Mouse (Mus musculus) midbrain, embryonic 15.5 days (tissue): ENCODE data around the gene Cd47. TPM values are rescaled to one million over a fixed set of nuclear protein-coding genes. Genes with fewer than 3 reads are reported as not detected.

ENCODE experiments used
- ATAC-seq: fragments of 200-750 bp; cut with Nextera tagmentation; replicated peaks from 2 replicates; pipeline ENCODE4 v1.8.0; 2017; ENCODE audit warnings: moderate TSS enrichment
- H3K27ac ChIP-seq: fragments of 300-500 bp; sonication (generic); 2 replicates; pipeline ENCODE4 v1.5.1; 2015; ENCODE audit warnings: mild to moderate bottlenecking, inconsistent platforms
- H3K27me3 ChIP-seq: fragments of 300-500 bp; sonication (generic); replicated peaks from 2 replicates; pipeline ENCODE4 v1.6.1; 2015; ENCODE audit warnings: inconsistent platforms
- H3K36me3 ChIP-seq: fragments of 300-500 bp; sonication (generic); replicated peaks from 2 replicates; pipeline ENCODE4 v1.6.1; 2015; ENCODE audit warnings: inconsistent platforms
- H3K4me1 ChIP-seq: fragments of 300-500 bp; sonication (generic); 2 replicates; pipeline ENCODE4 v1.6.1; 2015; ENCODE audit warnings: inconsistent platforms
- H3K4me2 ChIP-seq: fragments of 300-500 bp; sonication (generic); 2 replicates; pipeline ENCODE4 v1.6.1; 2015; ENCODE audit warnings: inconsistent platforms, mild to moderate bottlenecking, moderate library complexity
- H3K4me3 ChIP-seq: fragments of 300-500 bp; sonication (generic); 2 replicates; pipeline ENCODE4 v1.5.1; 2015; ENCODE audit warnings: mild to moderate bottlenecking, inconsistent platforms
- H3K9ac ChIP-seq: fragments of 300-500 bp; sonication (generic); 2 replicates; pipeline ENCODE4 v1.6.1; 2015; ENCODE audit warnings: mild to moderate bottlenecking, inconsistent platforms
- H3K9me3 ChIP-seq: fragments of 300-500 bp; sonication (generic); 2 replicates; pipeline ENCODE4 v1.6.1; 2016; ENCODE audit warnings: inconsistent platforms
- WGBS: fragments of 180-500 bp; shearing (Covaris S2); methylation state at CpG from one replicate; pipeline ENCODE4 v1.1.7; 2015; ENCODE audit warnings: mixed read lengths; 5-methylcytosine and 5-hydroxymethylcytosine counted together
- polyA plus RNA-seq: library from polyadenylated mRNA; unstranded; fragments of >200 nt; fragmentation: Nextera tagmentation; extraction: Ambion mirVana; gene quantifications from 2 replicates; pipeline ENCODE4 v1.2.1, GENCODE M21; 2015

Gene Cd47
- polyA plus RNA-seq, 1 experiment from 2014 or later: 134 TPM

DNA sequence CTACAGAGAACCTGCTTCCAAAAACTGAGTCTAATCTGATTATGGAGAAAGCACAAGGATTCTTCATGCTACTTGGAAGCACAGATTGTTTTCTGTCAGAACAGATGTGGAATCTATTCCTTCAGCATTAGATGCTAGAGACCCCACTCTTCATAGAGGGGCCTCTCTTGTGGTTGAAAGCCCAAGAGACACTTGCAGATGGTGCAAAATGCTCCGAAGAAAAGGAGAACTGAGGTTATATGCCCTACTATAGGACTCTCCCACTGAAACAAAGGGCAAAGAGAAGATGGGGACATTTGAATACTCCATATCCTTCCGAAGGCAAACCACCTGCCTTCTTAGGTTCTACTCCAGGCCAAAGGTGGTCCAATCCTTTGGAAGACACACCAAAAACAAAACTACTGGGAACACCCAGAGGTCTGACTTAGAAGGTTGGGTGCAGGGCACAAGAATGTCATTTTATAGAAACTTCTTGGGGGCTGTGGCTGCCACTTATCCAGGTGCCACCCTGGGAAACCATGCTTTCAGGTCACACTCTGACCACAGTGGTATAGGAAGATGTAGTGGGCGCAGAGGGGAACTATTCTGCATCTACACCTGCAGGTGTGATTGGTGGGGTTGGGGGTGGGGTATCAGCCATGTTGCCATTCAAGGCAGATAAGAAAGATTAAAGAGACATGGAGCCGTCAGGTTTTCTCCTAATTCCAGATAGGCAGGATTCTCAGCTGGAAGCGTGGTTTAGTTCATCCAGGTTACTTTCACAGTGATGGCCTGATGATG, 47.1 kb downstream of the Cd47 start:
- Histone ChIP-seq H3K9ac (no peak overlapping the region), H3K4me1 (no peaks in the 10 kb centered on the region), H3K27ac (no peak overlapping the region), H3K36me3 (no peaks in the 10 kb centered on the region), H3K4me2 (no peak overlapping the region), H3K9me3 (no peaks in the 10 kb centered on the region), H3K4me3 (no peak overlapping the region), H3K27me3 (no peaks in the 10 kb centered on the region)
- WGBS: 87% methylated on average over 5 of the region's 5 CpGs
- no peak for ATAC-seq

DNA sequence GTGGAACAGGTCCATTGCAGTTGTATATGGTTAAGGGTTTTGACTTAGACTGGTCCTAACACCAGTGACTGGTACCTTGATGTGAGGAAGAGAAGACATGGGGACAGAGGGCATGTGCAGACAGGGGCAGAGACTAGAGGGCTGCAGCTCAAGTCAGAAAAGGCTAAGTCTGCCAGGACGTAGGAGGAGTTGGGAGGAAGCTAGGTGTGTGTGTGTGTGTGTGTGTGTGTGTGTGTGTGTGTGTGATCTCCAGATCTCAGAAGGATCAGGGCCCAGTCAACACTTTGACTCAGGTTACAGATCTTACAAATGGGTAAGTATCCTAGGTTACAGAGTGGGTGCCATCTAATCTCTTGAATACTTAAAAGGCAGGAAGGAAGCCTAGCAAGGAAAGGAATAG, 48.3 kb downstream of the Cd47 start:
- Histone ChIP-seq H3K36me3 (no peaks in the 10 kb centered on the region), H3K4me1 (no peaks in the 10 kb centered on the region), H3K4me3 (no peak overlapping the region), H3K9ac (no peak overlapping the region), H3K27me3 (no peaks in the 10 kb centered on the region), H3K27ac (no peak overlapping the region), H3K9me3 (no peaks in the 10 kb centered on the region), H3K4me2 (no peak overlapping the region)
- ATAC-seq: no peak
- 71% methylated on average over 1 of the region's 1 CpGs for WGBS

DNA sequence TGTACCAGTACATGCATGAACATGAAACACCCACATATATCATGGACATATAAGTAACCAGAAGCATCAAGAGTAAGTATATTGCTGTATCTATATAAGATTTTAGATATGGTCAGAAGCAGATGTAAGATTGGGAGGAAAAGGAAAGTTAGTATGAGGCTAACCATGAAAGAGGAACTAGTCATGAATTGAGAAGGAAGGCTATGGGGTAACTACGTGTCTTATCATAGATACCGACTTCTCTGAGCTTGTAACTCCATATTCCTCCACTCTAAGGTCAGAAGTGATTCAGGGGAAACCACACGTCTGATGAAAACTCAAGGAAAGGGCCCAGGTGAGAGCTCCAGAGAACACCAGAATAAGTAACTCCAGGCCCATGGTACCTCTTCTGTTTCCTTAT, 52.6 kb downstream of the Cd47 start:
- 91% methylated on average over 3 of the region's 3 CpGs for WGBS
- no peaks in the 10 kb centered on the region for H3K36me3 ChIP-seq
- no peak overlapping the region for H3K4me3 ChIP-seq
- H3K4me1 ChIP-seq: peaks cover 8% of the 10 kb centered on the region; the same call in 1 of the 2 replicates
- H3K27me3 ChIP-seq: no peaks in the 10 kb centered on the region
- H3K4me2 ChIP-seq: no peak overlapping the region
- no peak overlapping the region for H3K27ac ChIP-seq
- H3K9me3 ChIP-seq: no peaks in the 10 kb centered on the region
- no peak overlapping the region for H3K9ac ChIP-seq
- no peak for ATAC-seq

DNA sequence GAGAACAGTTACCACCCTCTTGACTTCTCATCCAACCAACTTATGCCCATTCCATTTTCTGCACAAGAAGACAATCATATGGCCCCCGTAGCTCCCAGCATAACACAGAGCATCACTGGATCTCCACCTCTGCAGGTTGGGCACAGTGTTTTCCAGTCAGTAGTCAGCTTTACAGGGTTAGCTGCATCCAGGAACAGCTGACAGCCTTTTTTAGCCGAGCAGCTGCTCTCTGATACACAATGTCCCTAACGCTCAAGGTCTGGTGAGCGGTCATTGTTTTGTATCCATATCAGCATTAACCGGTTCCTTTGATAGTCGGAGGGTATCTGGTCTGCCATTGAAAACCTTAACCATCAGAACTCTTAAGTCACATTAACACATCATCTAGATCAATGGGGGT, 53.3 kb downstream of the Cd47 start:
- Histone ChIP-seq H3K4me3 (no peak overlapping the region), H3K27me3 (no peaks in the 10 kb centered on the region), H3K9ac (no peak overlapping the region), H3K36me3 (no peaks in the 10 kb centered on the region), H3K4me2 (no peak overlapping the region), H3K4me1 (peaks cover 8% of the 10 kb centered on the region; the same call in 1 of the 2 replicates), H3K27ac (no peak overlapping the region), H3K9me3 (no peaks in the 10 kb centered on the region)
- ATAC-seq: no peak
- WGBS: 77% methylated on average over 6 of the region's 6 CpGs

DNA sequence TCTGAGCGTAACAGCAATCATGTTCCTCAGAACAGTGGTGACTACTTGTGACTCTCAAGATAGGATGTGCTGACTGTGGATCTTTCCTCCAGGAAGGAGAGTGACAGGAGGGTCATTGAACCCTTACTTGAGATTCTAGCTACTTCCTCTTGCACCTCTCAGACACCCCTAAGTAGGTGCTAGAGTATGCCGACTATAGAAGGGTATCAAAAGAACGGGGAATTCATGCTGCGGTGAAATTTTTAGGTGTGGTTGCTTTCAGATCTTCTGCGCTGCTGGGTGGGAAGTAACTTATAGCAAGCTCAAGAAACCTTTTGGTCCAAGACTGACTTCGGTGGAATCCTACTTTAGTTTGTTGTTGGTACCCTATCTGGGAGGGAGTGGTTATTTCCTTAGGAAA, 53.9 kb downstream of the Cd47 start:
- Histone ChIP-seq H3K36me3 (no peaks in the 10 kb centered on the region), H3K27me3 (no peaks in the 10 kb centered on the region), H3K9me3 (no peaks in the 10 kb centered on the region), H3K4me3 (no peak overlapping the region), H3K9ac (no peak overlapping the region), H3K4me2 (peak overlapping the region; percentile 57; the same call in 1 of the 2 replicates), H3K4me1 (peaks cover 8% of the 10 kb centered on the region; the same call in 1 of the 2 replicates), H3K27ac (no peak overlapping the region)
- 94% methylated on average over 6 of the region's 6 CpGs for WGBS
- no peak for ATAC-seq

DNA sequence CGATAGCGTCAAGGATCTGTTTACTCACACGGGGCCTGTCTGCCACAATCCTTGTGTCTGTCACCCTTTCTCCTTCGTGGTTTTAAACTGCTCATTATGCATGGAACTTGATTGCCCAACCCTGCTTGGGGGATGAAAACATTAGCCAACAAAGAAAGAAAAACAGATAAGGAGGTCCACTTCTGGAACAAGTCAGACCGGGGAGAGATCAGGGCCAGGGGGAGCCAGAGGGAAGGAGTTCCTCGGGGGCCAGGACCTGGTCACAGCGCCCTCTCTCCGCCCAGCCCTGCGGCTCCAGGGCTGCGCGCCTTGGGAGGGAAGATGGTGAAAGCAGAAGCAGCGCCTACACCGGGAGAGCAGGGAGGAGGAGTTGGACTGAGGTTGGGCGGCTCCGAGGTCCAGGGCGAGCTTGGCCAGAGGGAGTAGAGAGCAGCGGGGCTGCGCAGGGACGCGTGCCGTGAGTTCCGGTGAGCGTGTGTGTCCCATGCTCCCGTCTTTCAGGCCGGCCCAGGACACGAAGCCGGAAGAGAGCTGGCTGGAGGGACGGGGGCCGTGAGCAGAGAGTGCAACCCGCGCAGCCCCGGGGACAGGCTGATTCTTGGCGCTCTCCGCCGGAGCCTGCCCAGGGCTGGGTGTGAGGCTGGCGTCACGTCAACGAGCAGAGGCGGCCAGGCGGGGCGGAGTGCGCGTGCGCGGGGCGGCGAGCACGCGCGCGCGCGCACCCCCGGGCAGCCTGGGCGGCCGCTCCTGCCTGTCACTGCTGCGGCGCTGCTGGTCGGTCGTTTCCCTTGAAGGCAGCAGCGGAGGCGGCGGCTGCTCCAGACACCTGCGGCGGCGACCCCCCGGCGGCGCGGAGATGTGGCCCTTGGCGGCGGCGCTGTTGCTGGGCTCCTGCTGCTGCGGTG, 54.9 kb downstream of the Cd47 start:
- H3K9ac ChIP-seq: peak overlapping the region; percentile 94
- no peaks in the 10 kb centered on the region for H3K9me3 ChIP-seq
- under 1% methylated on average over 64 of the region's 74 CpGs for WGBS
- H3K27me3 ChIP-seq: no peaks in the 10 kb centered on the region
- ATAC-seq: peak; percentile 96
- H3K36me3 ChIP-seq: no peaks in the 10 kb centered on the region
- H3K27ac ChIP-seq: peak overlapping the region; percentile 98
- peaks cover 8% of the 10 kb centered on the region; the same call in 1 of the 2 replicates for H3K4me1 ChIP-seq
- peak overlapping the region; percentile 95 for H3K4me3 ChIP-seq
- peak overlapping the region; percentile 57 for H3K4me2 ChIP-seq

DNA sequence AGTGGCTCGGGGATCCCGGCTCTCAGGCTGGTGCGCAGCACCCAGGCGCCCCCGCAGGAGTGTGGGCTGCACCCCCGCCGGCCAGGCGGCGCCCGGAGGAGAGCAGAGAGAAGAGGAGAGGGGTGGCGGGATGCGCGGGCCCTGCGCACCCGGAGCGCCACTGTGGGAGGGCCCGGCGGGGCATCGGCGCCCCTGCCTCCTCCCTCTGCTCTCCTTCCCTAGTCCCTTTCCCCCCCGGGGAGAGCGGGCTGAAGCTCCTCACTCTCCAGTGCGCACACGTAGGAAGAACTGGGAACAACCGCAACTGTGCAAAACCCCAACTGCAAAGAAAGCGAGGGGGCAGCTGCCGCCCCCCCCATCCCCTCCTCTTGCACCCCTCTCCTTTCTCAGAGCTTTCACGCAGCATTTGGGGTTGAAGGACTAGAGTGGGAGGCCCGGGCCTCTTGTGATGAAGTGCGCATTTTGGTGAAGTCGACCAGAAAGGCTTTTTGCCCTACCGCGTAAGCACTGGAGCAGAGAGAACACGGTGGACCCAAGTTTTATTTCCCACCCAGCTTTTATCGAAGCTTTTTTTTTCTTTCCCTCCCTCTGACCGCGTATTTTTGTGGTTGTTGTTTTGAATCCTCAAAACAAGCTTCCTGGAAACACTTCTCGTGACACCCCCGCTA, 55.6 kb downstream of the Cd47 start:
- no peaks in the 10 kb centered on the region for H3K9me3 ChIP-seq
- H3K27ac ChIP-seq: peak overlapping the region; percentile 98
- no peaks in the 10 kb centered on the region for H3K36me3 ChIP-seq
- WGBS: under 1% methylated on average over 38 of the region's 39 CpGs
- ATAC-seq: peak; percentile 87
- H3K4me2 ChIP-seq: peak overlapping the region; percentile 57
- H3K4me3 ChIP-seq: peak overlapping the region; percentile 95
- peaks cover 8% of the 10 kb centered on the region; the same call in 1 of the 2 replicates for H3K4me1 ChIP-seq
- H3K27me3 ChIP-seq: no peaks in the 10 kb centered on the region
- peak overlapping the region; percentile 94 for H3K9ac ChIP-seq

DNA sequence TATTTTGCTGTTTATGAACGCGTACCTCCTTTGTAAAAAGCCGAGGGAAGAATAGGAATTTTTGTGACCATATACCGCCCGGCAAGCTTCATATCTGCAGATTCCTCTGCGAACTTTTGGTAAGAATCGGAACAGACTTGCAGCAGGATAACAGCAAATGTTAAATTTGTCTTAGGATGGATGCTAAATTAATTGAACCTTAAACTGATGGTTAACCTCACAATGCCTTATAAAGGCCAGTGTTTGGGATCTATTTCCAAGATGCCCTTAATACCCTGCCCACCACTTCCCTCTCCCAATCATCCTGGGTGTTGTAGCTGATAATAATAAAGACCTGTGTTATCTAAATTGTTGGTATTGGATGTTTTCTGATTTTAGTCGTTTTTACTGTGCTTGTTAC, 56.3 kb downstream of the Cd47 start:
- Histone ChIP-seq H3K9ac (peak overlapping the region; percentile 94), H3K4me3 (peak overlapping the region; percentile 95), H3K9me3 (no peaks in the 10 kb centered on the region), H3K36me3 (no peaks in the 10 kb centered on the region), H3K27ac (peak overlapping the region; percentile 98), H3K4me1 (peaks cover 8% of the 10 kb centered on the region; the same call in 1 of the 2 replicates), H3K4me2 (peak overlapping the region; percentile 57), H3K27me3 (no peaks in the 10 kb centered on the region)
- 18% methylated on average over 8 of the region's 8 CpGs for WGBS
- ATAC-seq: no peak

DNA sequence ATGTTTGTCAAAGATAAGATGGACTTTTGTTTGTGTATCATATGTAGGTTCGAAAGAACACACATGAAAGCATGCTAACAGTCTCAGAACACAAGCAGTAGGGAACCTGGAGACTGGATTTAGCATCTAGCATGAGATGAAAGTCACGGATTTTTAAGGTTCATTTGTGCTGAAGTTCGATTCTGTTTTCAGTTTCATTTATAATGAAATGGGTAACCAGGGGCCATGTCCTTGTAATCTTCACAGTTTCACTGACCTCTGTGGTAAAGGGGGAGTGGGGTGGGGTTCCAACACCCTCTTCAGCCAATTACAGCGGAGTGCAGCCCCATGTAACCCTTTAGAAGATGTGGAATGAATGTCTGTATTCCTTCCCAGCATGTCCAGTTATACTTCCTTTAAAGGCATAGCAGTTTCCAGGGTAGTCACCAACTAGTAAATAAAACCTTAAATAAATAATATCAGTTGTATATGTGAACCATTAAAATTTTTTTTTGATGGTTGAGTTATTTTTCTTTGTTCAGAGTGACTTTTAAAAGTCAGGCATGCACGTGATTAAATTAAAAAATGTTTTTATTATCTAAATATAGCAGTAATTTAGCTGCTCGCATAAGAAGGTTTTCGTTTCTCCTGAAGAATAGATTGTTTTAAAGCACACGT, 57.3 kb downstream of the Cd47 start:
- H3K9me3 ChIP-seq: no peaks in the 10 kb centered on the region
- H3K4me1 ChIP-seq: peaks cover 8% of the 10 kb centered on the region; the same call in 1 of the 2 replicates
- no peaks in the 10 kb centered on the region for H3K36me3 ChIP-seq
- no peak overlapping the region for H3K9ac ChIP-seq
- H3K4me2 ChIP-seq: peak overlapping the region; percentile 57
- H3K27me3 ChIP-seq: no peaks in the 10 kb centered on the region
- no peak for ATAC-seq
- 46% methylated on average over 8 of the region's 8 CpGs for WGBS
- peak overlapping the region; percentile 95 for H3K4me3 ChIP-seq
- no peak overlapping the region for H3K27ac ChIP-seq

DNA sequence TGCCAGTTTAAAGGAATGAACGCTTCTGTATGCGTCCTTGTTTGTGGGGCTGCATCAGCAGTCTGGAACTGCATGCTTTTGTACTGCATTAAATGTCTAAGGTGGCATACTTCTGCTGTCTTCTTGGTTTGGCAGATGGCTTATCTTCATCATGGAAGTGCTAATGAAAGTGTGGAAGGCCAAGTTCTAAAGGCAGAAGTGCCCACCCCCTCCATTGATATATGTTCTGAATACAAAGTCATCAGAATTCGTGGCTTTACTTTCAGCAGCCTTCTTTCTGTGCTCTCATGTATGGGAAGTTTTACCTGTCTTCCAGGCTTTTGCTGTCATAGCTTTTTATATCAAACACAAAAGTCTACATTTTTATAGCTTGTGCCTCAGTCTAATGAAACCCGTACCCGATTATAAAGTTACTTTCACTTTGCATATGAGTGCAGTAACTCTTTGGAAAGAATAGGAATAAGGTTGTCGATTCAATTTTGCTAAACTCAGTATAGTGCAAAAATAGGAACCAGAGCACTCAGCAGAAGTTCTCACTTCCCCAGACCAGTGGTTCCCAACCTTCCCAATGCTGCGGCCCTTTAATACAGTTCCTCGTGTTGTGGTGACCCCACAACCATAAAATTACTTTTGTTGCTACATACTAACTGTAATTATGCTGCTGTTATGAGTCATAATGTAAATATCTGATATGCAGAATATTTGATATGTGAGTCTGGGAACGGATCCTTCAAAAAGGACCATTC, 58.0 kb downstream of the Cd47 start:
- Histone ChIP-seq H3K27ac (0 out of 2 replicates have a peak overlapping the region, but pooled peaks have one; percentile 20), H3K36me3 (no peaks in the 10 kb centered on the region), H3K4me2 (peak overlapping the region; percentile 57), H3K4me1 (peaks cover 8% of the 10 kb centered on the region; the same call in 1 of the 2 replicates), H3K9me3 (no peaks in the 10 kb centered on the region), H3K4me3 (peak overlapping the region; percentile 95), H3K27me3 (no peaks in the 10 kb centered on the region), H3K9ac (0 out of 2 replicates have a peak overlapping the region, but pooled peaks have one; percentile 23)
- WGBS: 75% methylated on average over 9 of the region's 9 CpGs
- ATAC-seq: no peak
